Mouse (Mus musculus): ENCODE results near the gene Pip5k1c.

Gene Pip5k1c

DNA sequence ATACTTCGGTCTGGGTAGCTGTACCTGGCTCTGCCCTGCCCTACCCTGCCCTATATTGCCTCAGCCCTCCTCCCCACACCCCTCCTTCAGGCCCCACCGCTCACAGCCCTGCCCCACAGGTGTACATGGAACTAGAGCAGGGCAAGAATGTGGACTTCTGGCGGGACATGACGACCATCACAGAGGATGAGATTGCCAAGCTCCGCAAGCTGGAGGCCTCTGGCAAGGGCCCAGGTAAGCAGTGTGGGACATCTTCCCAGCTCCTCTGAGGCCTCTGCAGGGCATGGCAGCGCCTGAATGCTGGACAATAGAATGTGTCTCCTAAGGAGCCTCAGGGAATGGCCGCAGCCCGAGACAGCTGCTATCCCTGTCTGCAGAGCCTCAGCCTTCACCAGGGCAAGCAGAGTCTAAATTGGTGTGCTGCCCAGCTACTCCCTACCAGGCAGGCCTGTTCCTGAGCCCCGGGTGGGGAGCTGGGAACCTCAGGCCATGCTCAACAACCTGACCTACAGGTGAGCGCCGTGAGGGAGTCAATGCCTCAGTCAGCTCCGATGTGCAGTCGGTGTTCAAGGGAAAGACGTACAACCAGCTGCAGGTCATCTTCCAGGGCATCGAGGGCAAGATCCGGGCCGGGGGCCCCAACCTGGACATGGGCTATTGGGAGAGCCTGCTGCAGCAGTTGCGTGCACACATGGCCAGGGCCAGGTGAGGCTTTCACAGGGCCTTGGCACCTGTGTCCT is 31.2 kb downstream of the Pip5k1c start:
- DNase-seq (ENCODE audit: low spot score): no peak

- DNase-seq (ENCODE audit: low spot score): no peak
Measured at GRCm38 (mm10) chr10:81325176-81325575, 32.4 kb downstream of the Pip5k1c start.

DNA sequence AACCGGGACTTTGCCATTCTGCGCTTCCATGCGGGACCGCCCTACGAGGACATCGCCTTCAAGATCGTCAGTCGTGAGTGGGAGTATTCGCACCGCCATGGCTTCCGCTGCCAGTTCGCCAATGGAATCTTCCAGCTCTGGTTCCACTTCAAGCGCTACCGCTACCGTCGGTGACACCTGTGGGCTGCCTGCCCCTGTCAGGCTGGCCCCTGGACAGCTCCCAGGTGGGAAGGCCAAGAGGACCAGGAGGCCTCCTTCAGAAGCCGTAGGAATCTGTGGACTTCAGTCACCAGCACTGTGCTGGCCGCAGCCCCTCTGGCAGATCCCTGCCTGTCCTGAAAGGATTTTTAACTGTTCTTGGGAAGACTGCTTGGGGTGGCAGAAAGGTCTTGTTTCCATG is 33.0 kb downstream of the Pip5k1c start:
- no peak for DNase-seq (ENCODE audit: low spot score)

DNA sequence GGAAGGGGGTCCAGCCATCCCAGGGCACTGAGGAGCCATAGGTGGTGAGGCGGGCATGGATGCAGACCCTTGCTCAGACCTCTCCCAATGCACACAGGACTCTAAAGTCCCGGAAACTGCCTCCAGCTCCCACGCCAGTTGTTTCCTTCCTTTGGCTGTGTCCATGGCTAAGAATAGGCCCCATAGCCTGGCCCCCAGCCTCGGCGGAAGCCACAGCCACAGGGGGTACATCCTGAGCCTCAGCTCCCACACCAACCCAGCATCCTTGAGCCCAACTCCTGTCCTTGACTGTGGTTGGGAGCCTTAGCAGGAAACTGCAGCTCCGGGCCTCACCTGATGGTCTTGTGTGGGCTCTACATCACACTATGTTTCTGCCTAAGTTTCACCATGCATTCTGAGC is 34.1 kb downstream of the Pip5k1c start:
- no peak for DNase-seq (ENCODE audit: low spot score)

DNA sequence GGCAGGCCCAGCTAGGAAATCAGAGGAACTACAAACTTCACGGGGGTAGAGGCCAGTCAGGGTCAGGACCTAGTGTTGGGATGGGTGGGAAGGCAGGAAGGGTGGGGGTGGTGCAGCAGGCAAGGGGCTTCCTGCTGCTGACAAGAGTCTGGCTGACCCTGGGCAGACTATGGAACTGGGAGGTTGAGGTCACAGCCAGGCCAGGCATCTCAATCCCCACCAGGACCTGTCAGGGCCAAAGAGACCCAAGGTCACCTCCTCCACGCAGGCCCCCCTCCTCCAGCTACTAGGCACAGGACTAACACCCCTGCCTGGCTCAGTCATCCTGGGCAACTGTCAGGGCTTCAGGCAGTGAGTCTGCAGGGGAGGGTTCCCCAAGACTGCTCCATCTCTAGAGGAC is 35.2 kb downstream of the Pip5k1c start:
- no peak for DNase-seq (ENCODE audit: low spot score)

- peak; percentile 65 for DNase-seq (ENCODE audit: low spot score)
Measured at GRCm38 (mm10) chr10:81328386-81328785, 35.6 kb downstream of the Pip5k1c start, which contains the start of gene Tbxa2r. Gene Tbxa2r (plus strand): TSS chr10:81328731.

GRCm38 (mm10) chr10:81329194-81329975 is 36.6 kb downstream of the Pip5k1c start:
- peak; percentile 79 for DNase-seq (ENCODE audit: low spot score)

DNA sequence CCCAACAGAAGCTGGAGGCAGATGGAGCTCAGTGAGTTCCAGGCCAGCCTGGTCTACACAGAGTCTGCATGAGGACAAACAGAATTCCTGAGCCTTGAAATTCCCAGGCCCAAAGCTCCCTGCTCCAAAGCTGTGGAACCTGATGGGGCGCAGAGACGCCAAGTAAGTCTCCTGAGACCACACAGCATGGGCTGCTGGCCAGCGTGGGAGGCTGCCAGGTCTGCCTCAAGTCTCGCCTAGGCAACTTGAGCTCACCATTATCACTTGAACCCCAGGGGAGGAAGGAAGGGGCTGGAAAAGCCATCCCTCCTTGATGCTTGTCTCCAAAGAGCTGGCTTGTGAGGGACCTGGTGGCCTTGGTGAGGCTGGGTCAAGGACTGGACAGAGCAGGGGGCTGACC is 37.2 kb downstream of the Pip5k1c start:
- no peak for DNase-seq (ENCODE audit: low spot score)

DNA sequence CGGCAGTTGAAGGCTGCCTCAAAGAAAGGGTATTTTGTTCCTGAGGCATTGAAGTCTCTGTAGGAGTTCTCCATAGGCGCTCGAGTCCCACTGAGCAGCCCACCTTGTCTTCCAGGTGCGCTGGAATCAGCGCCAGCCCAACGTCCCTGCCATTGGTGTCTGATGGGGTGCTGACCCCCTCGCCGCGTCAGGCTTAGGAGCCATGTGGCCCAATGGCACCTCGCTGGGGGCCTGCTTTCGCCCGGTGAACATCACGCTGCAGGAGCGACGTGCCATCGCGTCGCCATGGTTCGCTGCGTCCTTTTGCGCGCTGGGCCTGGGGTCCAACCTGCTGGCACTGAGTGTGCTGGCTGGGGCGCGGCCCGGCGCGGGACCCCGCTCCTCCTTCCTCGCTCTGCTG is 39.5 kb downstream of the Pip5k1c start:
- DNase-seq (ENCODE audit: low spot score): no peak

- no peak for DNase-seq (ENCODE audit: low spot score)
Measured at GRCm38 (mm10) chr10:81334324-81334723, 41.6 kb downstream of the Pip5k1c start.

DNA sequence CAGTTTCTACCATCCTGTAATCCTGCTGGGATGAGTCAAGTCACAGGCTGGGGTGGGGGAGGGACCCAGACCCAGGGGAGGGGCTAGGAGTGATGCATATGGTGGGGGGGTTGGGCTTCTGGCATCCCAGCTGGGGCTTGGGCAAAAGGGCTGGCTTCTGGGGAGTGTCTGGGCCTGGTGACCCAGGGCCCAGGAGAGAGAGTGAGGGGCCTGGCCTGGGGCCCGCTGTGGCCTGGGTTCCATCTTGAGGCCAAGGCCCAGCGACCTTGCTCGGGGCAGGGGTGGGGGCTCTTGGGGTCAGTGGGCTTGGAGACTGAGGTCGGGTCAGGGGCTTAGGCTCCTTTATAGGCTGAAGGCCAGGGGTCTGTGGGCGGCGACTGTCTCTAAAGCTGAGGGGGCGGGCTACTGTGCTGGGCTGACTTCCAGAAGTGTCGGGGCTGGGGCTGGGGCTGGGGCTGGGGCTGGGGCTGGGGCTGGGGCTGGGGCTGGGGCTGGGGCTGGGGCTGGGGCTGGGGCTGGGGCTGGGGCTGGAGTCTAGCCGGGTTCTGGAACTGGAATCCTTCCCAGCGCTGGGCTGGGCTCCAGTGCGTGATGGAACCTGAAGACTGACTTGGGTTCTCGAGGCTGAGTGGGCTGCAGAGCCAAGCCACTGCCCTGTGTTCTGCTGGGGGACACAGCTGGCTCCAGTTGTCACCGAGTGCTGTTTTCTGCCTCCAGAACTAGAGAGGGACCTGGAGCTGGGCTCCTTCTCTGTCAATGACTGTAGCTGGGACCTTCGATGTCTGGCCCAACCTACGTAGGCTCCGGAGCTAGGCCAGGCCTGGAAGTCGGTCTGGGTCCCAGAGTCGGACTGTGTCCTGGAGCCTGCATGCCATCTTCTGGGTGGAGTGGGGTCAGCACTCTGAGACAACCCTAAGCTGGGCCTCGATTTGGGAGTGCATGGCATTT is 42.9 kb downstream of the Pip5k1c start:
- DNase-seq (ENCODE audit: low spot score): no peak

DNA sequence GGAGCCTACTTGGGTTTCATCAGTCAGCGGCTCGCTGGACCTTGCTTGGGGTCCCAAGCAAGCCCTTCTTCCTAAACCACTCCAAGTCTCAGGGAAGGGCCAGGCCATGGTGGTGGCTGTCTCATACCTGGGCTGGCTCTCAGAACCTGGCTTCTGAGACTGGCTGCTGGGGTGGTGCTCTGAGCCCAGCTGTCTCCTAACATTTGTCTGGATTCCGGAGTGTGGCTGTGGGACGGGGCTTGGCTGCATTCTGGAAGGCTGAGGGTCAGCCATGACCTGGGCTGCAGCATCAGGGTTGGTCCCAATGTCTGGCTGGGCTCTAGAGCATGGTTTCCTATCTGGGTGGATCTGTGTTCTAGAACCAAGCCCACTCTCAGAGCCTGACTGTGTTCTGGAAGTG is 43.8 kb downstream of the Pip5k1c start:
- DNase-seq (ENCODE audit: low spot score): no peak

- DNase-seq (ENCODE audit: low spot score): no peak
Measured at GRCm38 (mm10) chr10:81340551-81341332, 48.0 kb downstream of the Pip5k1c start.

DNA sequence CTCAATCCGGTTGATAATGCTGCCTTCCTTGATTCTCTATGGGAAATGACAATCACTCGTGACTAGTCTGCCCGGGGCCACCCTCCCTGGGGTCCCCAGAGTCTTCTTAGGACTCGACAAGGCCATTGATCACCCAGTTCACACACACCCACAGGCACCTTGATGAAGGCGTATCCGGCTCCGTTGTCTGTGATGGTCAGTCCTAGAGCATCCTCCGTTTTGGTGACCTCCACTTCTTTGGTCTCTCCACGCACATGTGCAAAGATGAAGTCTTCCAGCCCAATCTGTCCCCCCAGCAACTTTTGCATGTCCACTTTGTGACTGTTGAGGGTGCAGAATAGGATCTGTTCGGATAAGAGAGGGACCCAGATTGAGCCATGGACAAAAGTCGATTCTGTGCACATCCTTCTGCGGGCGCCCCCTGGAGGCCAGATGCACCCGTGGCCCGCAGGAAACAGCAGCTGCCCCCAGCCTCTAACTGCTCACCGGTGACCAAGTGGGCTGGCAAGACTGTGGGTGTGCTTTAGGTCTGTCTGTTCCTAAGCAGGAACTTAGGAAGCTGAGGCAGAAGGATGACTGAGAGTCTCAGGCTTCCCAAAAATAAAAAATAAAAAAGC is 48.7 kb downstream of the Pip5k1c start:
- DNase-seq (ENCODE audit: low spot score): peak; percentile 70

- DNase-seq (ENCODE audit: low spot score): no peak
Measured at GRCm38 (mm10) chr10:81342686-81343505, 50.1 kb downstream of the Pip5k1c start, which contains the start of gene Gipc3. Gene Gipc3 (minus strand): TSS chr10:81343266.

DNA sequence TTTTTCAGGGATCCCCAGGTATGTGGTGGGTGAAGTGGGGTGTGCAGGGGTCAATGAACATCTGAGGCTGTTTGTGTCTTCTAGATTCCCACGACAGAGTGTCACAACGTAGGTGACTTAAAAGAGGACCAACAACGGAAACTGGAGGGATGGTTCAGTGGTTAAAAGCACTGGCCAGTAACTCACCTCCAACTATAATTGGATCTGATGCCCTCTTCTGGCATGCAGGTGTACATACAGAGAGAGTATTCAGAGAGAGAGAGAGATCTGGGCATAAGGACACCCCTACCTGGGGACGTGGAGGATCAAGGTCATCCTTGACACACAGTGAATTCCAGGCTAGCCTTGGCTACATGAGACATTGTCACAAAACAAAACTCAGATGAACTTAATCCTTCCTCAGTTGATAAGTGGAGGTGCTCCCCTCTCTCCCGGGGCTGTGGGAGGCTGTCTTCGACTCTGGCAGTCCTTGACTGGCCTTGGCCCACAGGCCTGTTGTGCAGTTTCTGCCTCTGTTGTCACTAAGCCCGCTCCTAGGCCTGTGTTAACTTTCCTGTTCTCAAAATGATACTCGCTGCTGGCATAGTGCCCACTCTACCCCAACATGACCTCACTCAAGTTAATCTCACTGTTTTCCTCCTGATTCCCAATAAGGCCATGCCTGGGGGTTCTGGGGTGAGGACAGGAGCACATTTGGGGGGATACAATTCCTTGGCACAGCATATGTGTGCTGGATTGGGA is 51.8 kb downstream of the Pip5k1c start:
- DNase-seq (ENCODE audit: low spot score): no peak

- no peak for DNase-seq (ENCODE audit: low spot score)
Measured at GRCm38 (mm10) chr10:81345162-81345534, 52.4 kb downstream of the Pip5k1c start.

DNA sequence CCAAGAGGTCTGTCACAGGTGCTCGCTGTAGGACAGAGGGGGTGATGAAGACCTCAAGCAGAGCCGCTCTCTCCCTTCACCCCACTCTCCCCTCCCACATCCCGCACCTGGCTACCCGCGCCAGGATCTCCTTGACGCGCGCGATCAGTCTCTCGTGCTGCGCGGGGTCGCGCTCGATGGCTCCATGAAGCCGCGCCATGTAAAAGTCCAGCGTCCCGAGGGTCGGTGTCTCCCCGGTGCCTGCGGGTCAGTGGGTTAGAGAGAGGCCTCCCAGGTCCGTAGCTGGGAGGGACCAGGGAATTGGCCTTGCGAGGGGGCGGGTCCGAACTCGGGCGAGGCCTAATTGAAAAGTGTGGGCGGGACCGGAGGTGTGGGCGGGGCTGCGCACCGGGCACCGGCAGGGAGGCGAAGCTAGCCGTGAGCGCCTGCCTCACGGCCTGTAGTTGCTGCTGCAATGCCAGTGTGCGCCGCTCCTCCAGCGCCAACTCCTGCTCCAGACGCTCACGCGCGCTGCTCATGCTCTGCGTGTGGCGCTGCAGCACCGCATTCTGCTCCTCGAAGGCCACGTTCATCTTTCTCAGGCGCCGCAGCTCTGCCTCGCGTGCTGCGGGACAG is 53.8 kb downstream of the Pip5k1c start:
- DNase-seq (ENCODE audit: low spot score): peak; percentile 50

DNA sequence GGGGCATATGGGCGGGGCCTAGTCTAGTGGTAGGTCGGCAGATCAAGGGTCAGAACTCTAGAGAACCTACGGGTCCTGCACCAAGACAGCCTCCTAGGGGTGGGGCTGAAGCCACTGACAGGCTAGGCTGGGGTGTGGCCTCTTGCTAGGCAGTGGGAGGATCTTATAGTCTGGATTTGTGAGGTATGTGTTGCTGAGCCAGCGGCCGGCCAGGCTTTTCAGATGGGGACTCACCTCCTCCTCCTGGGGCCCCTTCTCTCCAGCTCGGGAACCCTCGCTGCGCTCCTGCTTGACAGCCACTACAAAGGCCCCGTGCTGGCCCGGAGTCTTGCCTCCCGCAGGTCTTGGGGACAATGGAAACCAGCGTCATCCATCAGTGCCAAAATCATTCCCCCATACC is 56.4 kb downstream of the Pip5k1c start:
- no peak for DNase-seq (ENCODE audit: low spot score)

Data from T-cell, adult 2 months (primary cell).